In the genomic region with DNA sequence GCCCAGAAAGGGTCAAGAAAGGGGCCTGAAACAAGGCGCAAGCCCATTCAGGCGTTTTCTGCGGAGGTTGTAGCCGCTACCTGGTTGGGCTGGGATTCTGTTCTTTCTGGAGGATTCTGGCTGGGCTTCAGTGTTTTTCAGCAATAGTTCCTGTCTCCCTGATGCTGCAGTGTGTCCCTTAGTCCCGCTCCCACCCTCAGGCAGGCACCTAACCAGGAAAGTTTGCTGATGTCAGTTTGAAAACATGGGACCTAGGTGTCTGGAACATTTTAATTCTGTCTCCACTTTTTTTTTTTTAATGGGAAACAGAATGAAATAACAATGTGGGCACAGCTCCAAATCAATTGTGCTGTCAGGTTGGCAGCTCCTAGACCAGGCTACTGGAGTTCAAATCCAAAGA, we compare ENCODE assay signal across 15 mouse cellular contexts.
"Had no signal": no experiment of that assay in that cellular context is flagged by ENCODE, and none has a peak within 500 bp of the region (broad histone marks: within the 10 kb centered on the region; RNA-seq: fewer than 3 reads in every experiment).

No protein-coding gene starts in this region.

- H3K27me3 ChIP-seq: limb, embryonic 12.5 days; liver, embryonic 13.5 days; lung, embryonic 15.5 days; megakaryocyte, embryonic 14.5 days; midbrain, embryonic 15.5 days; neural tube, embryonic 12.5 days had no signal

- H3K36me3 ChIP-seq: limb, embryonic 12.5 days; liver, embryonic 13.5 days; lung, embryonic 15.5 days; midbrain, embryonic 15.5 days; neural tube, embryonic 12.5 days had no signal

- H3K4me2 ChIP-seq: limb, embryonic 12.5 days; liver, embryonic 13.5 days; lung, embryonic 15.5 days; midbrain, embryonic 11.5 days; midbrain, embryonic 15.5 days; neural tube, embryonic 12.5 days had no signal

- H3K4me3 ChIP-seq: limb, embryonic 12.5 days; liver, embryonic 13.5 days; lung, embryonic 15.5 days; megakaryocyte, embryonic 14.5 days; midbrain, embryonic 15.5 days; neural tube, embryonic 12.5 days had no signal

- H3K9me3 ChIP-seq: limb, embryonic 12.5 days; liver, embryonic 13.5 days; lung, embryonic 15.5 days; megakaryocyte, embryonic 14.5 days; midbrain, embryonic 15.5 days; neural tube, embryonic 12.5 days had no signal

- H3K27ac ChIP-seq: limb, embryonic 12.5 days; liver, embryonic 13.5 days; lung, embryonic 15.5 days; macrophage; midbrain, embryonic 15.5 days; neural tube, embryonic 12.5 days; stomach, postnatal 0 days had no signal

- H3K4me1 ChIP-seq: limb, embryonic 12.5 days; lung, embryonic 15.5 days; midbrain, embryonic 15.5 days; neural tube, embryonic 12.5 days had no signal

- DNase-seq: liver; liver, embryonic 13.5 days; liver, postnatal 0 days; lung, postnatal 14 days; thymus, adult 18-20 months; thymus, postnatal 14 days had no signal

- H3K9ac ChIP-seq: limb, embryonic 12.5 days; liver, embryonic 13.5 days; liver, postnatal 0 days; lung, embryonic 15.5 days; midbrain, embryonic 15.5 days; neural tube, embryonic 12.5 days had no signal

- ATAC-seq: intestine, postnatal 0 days; liver, postnatal 0 days; midbrain, embryonic 15.5 days had no signal
